Mouse (Mus musculus) midbrain, embryonic 16.5 days (tissue): Measurements from ENCODE around the gene Clca1. TPM values are rescaled to one million over a fixed set of nuclear protein-coding genes. Genes with fewer than 3 reads are reported as not detected.

ENCODE experiments used
- ATAC-seq: fragments of 200-750 bp; cut with Nextera tagmentation; 2 replicates; pipeline ENCODE4 v1.8.0; 2017; ENCODE audit warnings: moderate TSS enrichment
- H3K27ac ChIP-seq: fragments of 300-500 bp; sonication (generic); 2 replicates; pipeline ENCODE4 v1.5.1; 2014; ENCODE audit warnings: mild to moderate bottlenecking, low read length, mixed read lengths
- H3K27me3 ChIP-seq: fragments of 300-500 bp; sonication (generic); 2 replicates; pipeline ENCODE4 v1.6.1; 2014; ENCODE audit warnings: low read depth, low read length, mixed read lengths; ENCODE audit not compliant: control insufficient read depth, insufficient read depth
- H3K36me3 ChIP-seq: fragments of 300-500 bp; sonication (generic); 2 replicates; pipeline ENCODE4 v1.6.1; 2014; ENCODE audit warnings: mild to moderate bottlenecking, low read length, moderate library complexity, mixed read lengths; ENCODE audit not compliant: control insufficient read depth, insufficient read depth
- H3K4me1 ChIP-seq: fragments of 300-500 bp; sonication (generic); 2 replicates; pipeline ENCODE4 v1.6.1; 2014; ENCODE audit warnings: mild to moderate bottlenecking, low read length, mixed read lengths; ENCODE audit not compliant: control insufficient read depth, insufficient read depth
- H3K4me2 ChIP-seq: fragments of 300-500 bp; sonication (generic); 2 replicates; pipeline ENCODE4 v1.6.1; 2014; ENCODE audit warnings: mild to moderate bottlenecking, low read length, mixed read lengths
- H3K4me3 ChIP-seq: fragments of 300-500 bp; sonication (generic); 2 replicates; pipeline ENCODE4 v1.5.1; 2014; ENCODE audit warnings: low read depth, mild to moderate bottlenecking, low read length, moderate library complexity, mixed read lengths
- H3K9ac ChIP-seq: fragments of 300-500 bp; sonication (generic); 2 replicates; pipeline ENCODE4 v1.6.1; 2014; ENCODE audit warnings: low read depth, low read length, mixed read lengths
- H3K9me3 ChIP-seq: fragments of 300-500 bp; sonication (generic); replicated peaks from 2 replicates; pipeline ENCODE4 v1.6.1; 2014; ENCODE audit warnings: mild to moderate bottlenecking, low read length, mixed read lengths; ENCODE audit not compliant: control insufficient read depth, poor library complexity, severe bottlenecking
- WGBS: fragments of 180-500 bp; shearing (Covaris S2); extraction: QIAGEN DNeasy Blood & Tissue Kit; methylation state at CpG from one replicate; pipeline ENCODE4 v1.1.7; 2014; 5-methylcytosine and 5-hydroxymethylcytosine counted together
- polyA plus RNA-seq: library from polyadenylated mRNA; unstranded; fragments of >200 nt; fragmentation: Nextera tagmentation; extraction: Ambion mirVana; gene quantifications from 2 replicates; pipeline ENCODE4 v1.2.1, GENCODE M21; 2015

Gene Clca1
- polyA plus RNA-seq, 1 experiment from 2014 or later = not detected

- no peak for ATAC-seq
These were observed 60.9 kb downstream of the Clca1 start for GRCm38 (mm10) chr3:144971553-144972270.

GRCm38 (mm10) chr3:144969755-144970154, 62.8 kb downstream of the Clca1 start:
- Histone ChIP-seq H3K4me1 (no peaks in the 10 kb centered on the region), H3K27me3 (no peaks in the 10 kb centered on the region), H3K4me3 (no peak overlapping the region), H3K9me3 (no peaks in the 10 kb centered on the region), H3K36me3 (no peaks in the 10 kb centered on the region), H3K9ac (no peak overlapping the region), H3K4me2 (no peak overlapping the region), H3K27ac (no peak overlapping the region)
- no peak for ATAC-seq
- 83% methylated on average over 1 of the region's 1 CpGs for WGBS

More at GRCm38 (mm10) chr3:144971553-144972270, 60.9 kb downstream of the Clca1 start:
- H3K9me3 ChIP-seq = no peaks in the 10 kb centered on the region
- H3K27ac ChIP-seq = no peak overlapping the region
- H3K4me3 ChIP-seq = no peak overlapping the region
- H3K4me2 ChIP-seq = no peak overlapping the region
- no peaks in the 10 kb centered on the region for H3K4me1 ChIP-seq
- WGBS = 70% methylated on average over 9 of the region's 9 CpGs
- no peaks in the 10 kb centered on the region for H3K27me3 ChIP-seq
- H3K36me3 ChIP-seq = no peaks in the 10 kb centered on the region
- H3K9ac ChIP-seq = no peak overlapping the region

- Histone ChIP-seq H3K4me3 (no peak overlapping the region), H3K9ac (no peak overlapping the region), H3K36me3 (no peaks in the 10 kb centered on the region), H3K27me3 (no peaks in the 10 kb centered on the region), H3K27ac (no peak overlapping the region), H3K9me3 (no peaks in the 10 kb centered on the region), H3K4me1 (no peaks in the 10 kb centered on the region), H3K4me2 (no peak overlapping the region)
- 68% methylated on average over 4 of the region's 4 CpGs for WGBS
- ATAC-seq = no peak
These were observed 66.5 kb downstream of the Clca1 start for GRCm38 (mm10) chr3:144966074-144966473.

Other genes with a start within 250 kb of the Clca1 start
- gene Clca3a2, start 213.3 kb downstream of the Clca1 start, polyA plus RNA-seq = not detected in 2 replicates
- gene Clca3b, start 183.4 kb downstream of the Clca1 start, polyA plus RNA-seq = not detected in 2 replicates
- not detected in 2 replicates for gene Clca4b, start 100.2 kb downstream of the Clca1 start, polyA plus RNA-seq
- 0.07 TPM in 1 of 2 replicates, not detected in the other for gene Clca4a, start 57.7 kb downstream of the Clca1 start, polyA plus RNA-seq
- gene Clca2, start 66.7 kb upstream of the Clca1 start, polyA plus RNA-seq = 0.10 TPM in 1 of 2 replicates, not detected in the other
- gene Odf2l, start 85.8 kb upstream of the Clca1 start, polyA plus RNA-seq = 12.6 and 13.7 TPM in 2 replicates